Mouse (Mus musculus): ENCODE data around the gene Nans.

The Nans gene

DNA sequence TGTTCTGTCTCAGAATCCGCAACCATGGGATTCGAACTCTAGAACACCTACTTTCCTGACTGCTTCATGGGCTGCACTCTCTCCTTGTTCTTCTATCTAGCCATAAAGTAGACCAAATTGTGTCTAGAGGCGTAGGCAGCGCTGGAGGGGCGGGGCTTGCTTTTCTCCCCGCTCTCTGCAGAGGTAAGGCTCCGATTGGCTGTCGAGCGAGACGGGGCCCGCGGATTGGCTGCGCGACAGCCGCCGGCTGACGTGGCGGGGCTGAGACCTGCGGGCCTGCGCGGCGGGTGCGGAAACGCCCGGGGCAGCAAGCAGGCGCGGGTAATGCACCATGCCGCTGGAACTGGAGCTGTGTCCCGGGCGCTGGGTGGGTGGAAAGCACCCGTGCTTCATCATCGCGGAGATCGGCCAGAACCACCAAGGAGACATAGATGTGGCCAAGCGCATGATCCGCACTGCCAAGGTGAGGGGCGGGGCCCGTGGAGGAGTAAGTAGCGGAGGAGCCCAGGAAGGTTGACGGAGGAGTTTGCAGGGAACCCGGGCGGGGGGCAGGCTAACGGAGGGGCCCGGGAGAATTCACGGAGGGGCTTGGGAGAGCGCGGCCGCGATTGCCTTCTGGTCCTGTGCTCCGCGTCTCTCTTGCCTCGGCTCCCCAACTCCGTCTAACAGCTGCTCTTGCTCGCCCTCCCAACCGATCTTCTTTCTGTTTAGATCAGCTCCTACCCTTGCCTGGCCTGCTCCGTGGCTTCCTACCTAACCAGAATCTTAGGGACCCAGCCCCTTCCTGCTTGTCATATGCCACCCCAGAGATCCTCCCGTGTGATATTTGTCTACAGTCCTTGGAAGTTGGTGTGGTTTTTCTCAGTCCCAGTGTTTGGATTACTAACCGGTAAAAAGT lies at the start of gene Nans:
TSS of gene Nans (plus strand) at position 221 of the 898 bp plus-strand sequence.
- in situ Hi-C loops (cut with MseI, MboI) = no loop called here

GRCm38 (mm10) chr4:46442501-46442900 lies 46.5 kb upstream of the Nans start:
- in situ Hi-C loops (cut with MseI, MboI) = no loop called here

DNA sequence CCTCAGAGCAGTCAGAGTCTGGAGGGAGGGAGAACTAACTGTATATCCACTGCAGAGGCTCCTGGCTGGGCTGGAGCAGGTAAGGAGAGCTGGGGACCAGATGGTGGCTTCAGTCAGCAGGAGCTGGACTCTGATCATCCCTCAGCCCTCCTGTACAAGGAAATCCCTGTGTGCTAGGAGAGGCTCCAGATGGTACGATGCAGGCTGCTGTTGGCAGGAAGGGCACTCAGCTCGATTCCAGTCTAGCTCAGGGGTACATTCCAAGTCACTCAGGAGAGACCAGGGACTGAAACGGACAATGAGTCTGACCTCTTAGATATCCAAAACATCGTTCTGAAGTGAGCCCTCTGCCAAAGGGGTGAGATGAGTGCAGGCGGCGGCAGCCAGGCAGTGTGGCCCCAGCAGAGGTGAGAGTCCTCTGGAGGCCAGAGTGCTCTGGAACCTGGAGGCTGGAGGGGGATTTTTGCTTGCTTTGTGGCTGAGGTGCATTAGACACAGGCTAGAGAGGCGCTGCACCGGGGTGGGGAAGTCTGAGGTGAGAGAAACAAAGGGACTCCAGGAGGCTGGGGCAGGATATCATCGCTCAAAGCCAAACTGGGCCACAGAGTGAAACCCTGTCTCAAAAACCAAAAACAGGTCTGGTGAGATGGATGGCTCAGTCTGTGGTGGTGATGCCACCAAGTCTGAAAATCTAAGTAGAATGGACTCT lies 43.7 kb upstream of the Nans start:
- in situ Hi-C loops (cut with MseI, MboI) = no loop called here

- in situ Hi-C loops (cut with MseI, MboI) = no loop called here
Observed at GRCm38 (mm10) chr4:46447461-46447860, 41.6 kb upstream of the Nans start.

DNA sequence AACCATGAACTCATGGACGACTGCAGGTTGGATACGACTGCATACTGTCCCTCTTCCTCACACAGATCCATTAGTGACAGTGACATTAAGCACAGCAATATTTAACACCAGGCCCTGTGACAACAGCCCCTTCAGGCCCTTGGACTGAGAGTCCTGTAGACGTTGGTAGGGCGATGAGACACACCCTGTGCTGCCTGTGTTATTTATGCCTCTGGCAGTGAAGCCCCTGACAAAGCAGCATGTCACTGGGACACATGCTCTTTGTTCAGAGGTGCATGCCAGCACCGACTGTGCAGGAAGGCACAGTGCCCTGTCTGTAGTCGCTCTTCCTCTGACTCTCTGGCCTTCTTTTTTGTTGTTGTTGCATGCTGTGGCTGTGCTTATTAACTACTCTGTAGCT lies 40.2 kb upstream of the Nans start:
- in situ Hi-C loops (cut with MseI, MboI) = no loop called here

- in situ Hi-C loops (cut with MseI, MboI) = loop anchor here in 1 of 2 experiments (5.0 kb wide), 1 partner anchor 63 kb away; the partner anchor contains the start of gene Trmo
Observed at GRCm38 (mm10) chr4:46450020-46450518, 39.0 kb upstream of the Nans start.

GRCm38 (mm10) chr4:46450519-46451131 lies 38.4 kb upstream of the Nans start, which contains the start of gene Anp32b:
Gene Anp32b, plus strand, starts transcription at chr4:46450902.
- in situ Hi-C loops (cut with MseI, MboI) = loop anchor here in 1 of 2 experiments (5.0 kb wide), 1 partner anchor 63 kb away; the partner anchor contains the start of gene Trmo

DNA sequence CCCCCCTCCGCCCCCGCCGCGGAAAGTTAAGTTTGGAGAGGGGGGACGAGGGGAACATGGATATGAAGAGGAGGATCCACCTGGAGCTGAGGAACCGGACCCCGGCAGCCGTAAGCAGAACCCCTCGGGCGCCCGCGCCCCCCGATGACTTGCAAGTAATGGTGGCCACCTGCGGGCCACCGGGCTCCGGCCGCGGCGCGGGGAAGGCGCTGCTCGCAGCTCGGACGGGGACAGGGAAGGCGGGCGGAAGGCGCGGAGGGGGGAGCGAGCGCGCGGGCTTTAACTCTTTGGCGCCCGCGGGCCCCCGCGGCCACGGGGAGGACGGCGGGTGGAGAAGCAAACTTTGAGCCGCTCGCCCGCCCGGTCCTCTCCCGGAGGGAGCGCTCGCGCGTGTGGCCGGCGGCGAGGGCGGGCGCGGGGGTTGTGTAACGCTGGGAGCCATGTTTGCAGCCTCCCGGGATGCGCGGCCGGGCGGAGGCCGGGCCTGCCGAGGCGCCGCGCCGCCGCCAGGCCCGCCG lies 37.7 kb upstream of the Nans start:
- in situ Hi-C loops (cut with MseI, MboI) = loop anchor here in 1 of 2 experiments (5.0 kb wide), 1 partner anchor 64 kb away; the partner anchor contains the start of gene Trmo

DNA sequence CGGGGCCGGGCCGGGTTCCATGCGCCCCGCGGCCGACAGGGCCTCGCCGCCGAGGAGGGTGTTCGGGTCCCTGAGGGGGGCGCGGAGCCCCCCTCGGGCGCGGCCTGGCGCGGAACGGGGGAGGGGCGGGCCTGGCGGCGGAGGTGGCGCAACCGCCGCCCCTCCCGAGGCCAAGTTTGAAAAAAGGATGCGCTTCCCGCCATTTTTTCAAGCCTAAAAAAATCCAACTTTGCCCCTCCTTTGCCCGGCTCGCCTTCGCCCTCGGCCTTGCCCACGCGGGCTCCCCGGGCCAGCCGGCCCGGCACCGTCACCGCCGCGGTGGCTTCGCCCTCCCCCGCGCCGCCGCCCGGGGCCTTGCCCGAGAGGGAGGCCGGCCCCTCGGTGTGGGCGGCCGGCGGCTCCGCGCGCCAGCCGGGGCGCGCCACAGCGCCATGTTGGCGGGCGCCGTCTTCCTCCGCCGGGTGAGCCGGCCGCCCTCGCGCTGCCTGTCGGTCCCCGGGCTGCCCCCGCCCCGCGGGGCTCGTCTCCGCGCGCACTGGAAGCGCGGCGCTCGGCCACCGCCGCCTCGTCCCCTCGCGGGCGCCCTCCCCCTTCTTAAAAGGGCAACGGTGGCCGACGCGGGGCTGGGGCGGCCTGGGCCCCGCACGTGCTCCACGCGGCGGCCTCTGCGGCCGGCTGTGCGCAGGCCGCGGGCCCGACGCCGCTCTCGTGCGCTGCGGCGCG lies 37.1 kb upstream of the Nans start:
- in situ Hi-C loops (cut with MseI, MboI) = loop anchor here in 1 of 2 experiments (5.0 kb wide), 1 partner anchor 65 kb away; the partner anchor contains the start of gene Trmo

DNA sequence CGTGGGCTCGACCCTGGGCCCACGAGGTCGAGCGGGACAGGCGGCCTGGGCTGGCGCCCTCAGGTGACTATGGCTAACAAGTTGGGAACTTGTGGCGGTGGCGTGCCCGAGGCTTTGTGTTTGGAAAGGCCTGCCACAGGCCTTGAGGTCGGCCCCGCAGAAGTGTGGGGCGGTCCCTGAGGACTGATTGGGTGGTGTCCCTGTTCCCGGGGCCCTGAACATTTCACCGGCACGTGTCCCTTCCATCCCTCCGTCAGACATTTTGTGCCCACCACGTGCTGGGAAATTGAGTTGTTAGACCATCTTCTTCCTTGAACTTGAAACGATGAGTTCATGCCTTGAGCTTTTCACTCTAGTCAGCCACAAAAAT lies 36.6 kb upstream of the Nans start:
- in situ Hi-C loops (cut with MseI, MboI) = loop anchor here in 1 of 2 experiments (5.0 kb wide), 1 partner anchor 65 kb away; the partner anchor contains the start of gene Trmo

GRCm38 (mm10) chr4:46452855-46453719 lies 36.0 kb upstream of the Nans start:
- in situ Hi-C loops (cut with MseI, MboI) = loop anchor here in 1 of 2 experiments (5.0 kb wide), 1 partner anchor 66 kb away; the partner anchor contains the start of gene Trmo

- in situ Hi-C loops (cut with MseI, MboI) = loop anchor here in 1 of 2 experiments (5.0 kb wide), 1 partner anchor 67 kb away; the partner anchor contains the start of gene Trmo
Observed at GRCm38 (mm10) chr4:46454097-46454864, 34.8 kb upstream of the Nans start.

- in situ Hi-C loops (cut with MseI, MboI) = loop anchor here in 1 of 2 experiments (5.0 kb wide), 1 partner anchor 64 kb away; no protein-coding TSS in a partner anchor
Observed at GRCm38 (mm10) chr4:46456762-46457161, 32.3 kb upstream of the Nans start.

DNA sequence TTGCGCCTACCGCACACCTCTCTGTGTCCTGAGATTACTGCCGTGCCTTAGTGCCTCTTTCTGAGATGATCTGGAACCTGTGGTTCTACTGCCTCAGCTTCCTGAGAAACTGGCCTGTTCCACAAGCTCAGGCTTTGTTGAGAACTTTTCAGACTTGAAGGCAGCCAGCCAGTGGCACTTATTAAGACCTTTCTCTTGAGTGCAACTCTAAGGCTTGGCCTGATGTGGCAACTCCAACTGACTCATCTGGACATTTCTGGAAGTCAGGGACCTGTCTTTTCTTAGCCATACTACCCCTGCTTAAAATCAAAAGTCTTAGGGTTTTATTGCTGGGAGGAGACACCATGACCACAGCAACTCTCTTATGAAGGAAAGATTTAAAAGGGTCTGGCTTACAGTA lies 31.9 kb upstream of the Nans start:
- in situ Hi-C loops (cut with MseI, MboI) = loop anchor here in 1 of 2 experiments (5.0 kb wide), 1 partner anchor 65 kb away; no protein-coding TSS in a partner anchor

GRCm38 (mm10) chr4:46458411-46458810 lies 30.6 kb upstream of the Nans start:
- in situ Hi-C loops (cut with MseI, MboI) = loop anchor here in 1 of 2 experiments (5.0 kb wide), 1 partner anchor 66 kb away; no protein-coding TSS in a partner anchor

DNA sequence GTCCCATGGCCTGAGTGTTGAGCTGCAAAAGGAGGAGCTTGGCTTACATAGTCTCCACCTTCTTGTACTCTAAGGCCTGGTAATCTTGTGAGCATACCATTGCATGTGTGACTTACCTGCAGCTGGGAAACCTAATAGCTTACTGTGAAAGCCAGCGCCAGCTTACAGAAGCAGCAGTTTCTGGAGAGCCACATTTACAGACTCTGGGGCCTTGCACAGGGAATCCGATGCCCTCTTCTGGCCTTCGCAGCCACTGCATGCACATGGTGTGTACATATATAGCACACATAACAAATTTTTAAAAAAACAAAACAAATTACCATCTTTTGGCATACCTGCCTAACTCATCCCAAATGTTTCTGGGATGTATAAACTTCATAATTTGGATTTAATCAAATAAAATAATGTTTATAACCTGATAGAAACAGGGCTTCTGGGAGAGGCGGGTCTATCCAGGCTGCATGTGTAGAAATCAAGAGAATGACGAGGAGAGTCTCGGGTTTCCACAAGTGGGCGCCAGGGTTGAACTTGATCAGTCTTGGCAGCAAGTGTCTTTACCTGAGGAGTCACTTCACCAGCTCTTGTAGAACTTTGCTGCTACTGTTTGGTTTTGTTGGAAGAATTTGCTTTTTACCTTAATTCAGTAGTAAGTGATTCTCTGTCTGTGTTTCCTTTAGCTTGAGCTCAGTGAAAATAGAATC lies 25.8 kb upstream of the Nans start:
- in situ Hi-C loops (cut with MseI, MboI) = no loop called here

DNA sequence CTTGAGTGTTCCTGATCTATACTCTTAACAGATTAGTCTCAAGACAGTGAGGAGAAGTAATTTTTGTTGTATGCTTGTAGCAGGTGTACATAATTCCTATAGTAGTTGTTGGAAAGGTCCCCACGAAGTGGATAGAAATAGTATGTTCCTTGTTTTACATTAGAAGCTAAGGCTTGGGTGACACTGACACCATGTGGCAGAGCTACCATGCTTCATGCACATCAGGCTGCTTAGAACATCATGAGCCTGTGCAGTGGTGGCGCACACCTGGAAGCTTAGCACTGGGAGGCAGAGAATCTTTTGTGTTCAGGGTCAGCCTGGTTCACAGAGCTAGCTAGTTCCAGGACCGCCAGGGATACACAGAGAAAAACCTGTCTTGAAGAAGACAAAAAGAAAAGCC lies 23.3 kb upstream of the Nans start:
- in situ Hi-C loops (cut with MseI, MboI) = no loop called here

- in situ Hi-C loops (cut with MseI, MboI) = no loop called here
Observed at GRCm38 (mm10) chr4:46475101-46475500, 13.9 kb upstream of the Nans start.

Data from mouse trophoblast stem cell (cell line).